Mouse (Mus musculus) erythroblast, embryonic 14.5 days (primary cell): Measurements from ENCODE around the gene Emx2.

Experiments used
- GATA1 ChIP-seq: IDR thresholded peaks from 2 replicates; pipeline ENCODE4 v1.6.1; 2012; ENCODE audit warnings: low read length, inconsistent platforms, mixed read lengths
- TAL1 ChIP-seq: IDR thresholded peaks from 3 replicates; pipeline ENCODE4 v1.6.1; 2012; ENCODE audit warnings: low read length, inconsistent platforms, mixed read lengths

DNA sequence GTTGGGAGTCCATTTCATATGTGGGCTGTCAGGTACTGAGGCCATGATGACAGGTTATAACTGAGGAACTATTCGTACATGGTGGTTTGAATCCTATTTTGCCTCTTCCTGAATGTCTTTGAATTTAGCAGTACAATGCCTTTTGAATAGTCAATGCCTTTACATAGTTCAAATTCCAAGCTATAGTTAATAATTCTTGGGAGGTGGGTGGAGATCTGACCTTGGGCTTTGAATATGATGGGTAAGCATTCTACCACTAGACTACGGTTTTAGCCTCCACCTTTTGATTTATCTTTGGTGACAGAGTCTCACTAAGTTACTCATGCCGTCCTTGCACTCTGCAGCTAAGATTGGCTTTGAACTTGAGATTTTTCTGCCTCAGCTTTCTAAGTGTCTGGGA lies 55.0 kb downstream of the Emx2 start:
- TF ChIP-seq TAL1 (no peak), GATA1 (no peak)
